Mouse (Mus musculus) naive thymus-derived CD4-positive, alpha-beta T cell, adult 2 months (primary cell): ENCODE measurements around the gene Bri3bp.
"Not testable (repeated sequence)": the region's sequence is repeated elsewhere in the genome, so short reads cannot be mapped to it uniquely, and the experiment has no call there.

Experiments used
- DNase-seq: peaks from one replicate; pipeline ENCODE4 v3.0.0-alpha.2; 2011; ENCODE audit warnings: low read depth

Bri3bp gene

GRCm38 (mm10) chr5:125441234-125442114 lies at the start of gene Bri3bp:
Gene Bri3bp, plus strand, starts transcription at chr5:125441568.
- peak; percentile 83 for DNase-seq

DNA sequence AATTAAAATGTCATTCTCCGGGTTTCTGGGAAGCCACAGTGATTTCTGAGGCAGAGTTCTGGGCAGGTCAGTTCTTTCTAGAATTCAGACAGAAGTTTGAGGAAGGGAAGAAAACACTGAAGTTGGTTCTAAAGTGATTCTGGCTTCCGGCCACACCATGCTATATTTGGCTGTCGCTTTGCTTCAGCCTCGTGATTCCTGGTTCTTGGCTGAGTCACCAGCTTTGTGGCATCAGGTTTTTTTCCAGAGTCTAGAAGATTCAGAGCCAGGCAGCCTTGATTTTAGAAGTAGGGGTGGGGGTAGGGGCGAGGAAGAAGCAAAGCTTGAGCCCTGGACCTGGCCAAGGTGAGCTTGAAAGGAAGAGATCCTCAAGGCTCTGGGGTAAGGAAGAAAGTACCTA lies 49.8 kb upstream of the Bri3bp start:
- peak; percentile 57 for DNase-seq

DNA sequence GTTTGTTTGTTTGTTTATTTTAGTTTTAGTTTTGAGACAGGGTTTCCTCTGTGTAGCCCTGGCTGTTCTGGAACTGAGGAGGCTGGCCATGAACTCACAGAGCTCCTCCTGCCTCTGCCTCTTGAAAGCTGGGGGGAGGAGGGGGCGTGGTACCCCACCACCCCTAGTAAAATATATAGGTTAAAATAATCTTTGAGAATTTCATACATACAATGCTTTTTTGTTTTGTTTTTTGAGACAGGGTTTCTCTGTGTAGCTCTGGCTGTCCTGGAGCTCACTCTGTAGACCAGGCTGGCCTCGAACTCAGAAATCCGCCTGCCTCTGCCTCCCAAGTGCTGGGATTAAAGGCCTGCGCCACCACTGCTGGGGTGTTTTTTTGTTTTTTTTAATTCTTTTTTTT lies 49.2 kb upstream of the Bri3bp start:
- DNase-seq = not testable (repeated sequence)

DNA sequence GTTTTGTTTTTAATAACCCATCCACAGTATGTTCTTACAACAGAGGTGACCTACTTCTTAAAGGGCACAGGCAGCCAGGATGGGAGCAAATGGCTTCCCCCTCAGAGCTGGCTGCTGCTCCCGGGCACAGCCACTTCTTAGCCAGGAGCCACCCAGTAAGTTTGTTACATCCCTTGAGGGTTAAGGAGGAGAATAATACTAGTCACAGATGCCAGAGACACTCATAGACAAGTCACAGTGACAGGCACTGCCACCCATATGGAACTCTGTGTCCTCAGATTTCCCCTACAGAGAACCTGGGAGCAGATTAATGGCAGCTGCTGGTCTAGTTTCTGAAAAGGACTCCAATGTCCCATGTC lies 48.8 kb upstream of the Bri3bp start:
- DNase-seq = no peak

- DNase-seq = peak; percentile 95
Observed at GRCm38 (mm10) chr5:125392977-125393621, 48.3 kb upstream of the Bri3bp start.

GRCm38 (mm10) chr5:125393622-125394603 lies 47.5 kb upstream of the Bri3bp start:
- peak; percentile 90 for DNase-seq

DNA sequence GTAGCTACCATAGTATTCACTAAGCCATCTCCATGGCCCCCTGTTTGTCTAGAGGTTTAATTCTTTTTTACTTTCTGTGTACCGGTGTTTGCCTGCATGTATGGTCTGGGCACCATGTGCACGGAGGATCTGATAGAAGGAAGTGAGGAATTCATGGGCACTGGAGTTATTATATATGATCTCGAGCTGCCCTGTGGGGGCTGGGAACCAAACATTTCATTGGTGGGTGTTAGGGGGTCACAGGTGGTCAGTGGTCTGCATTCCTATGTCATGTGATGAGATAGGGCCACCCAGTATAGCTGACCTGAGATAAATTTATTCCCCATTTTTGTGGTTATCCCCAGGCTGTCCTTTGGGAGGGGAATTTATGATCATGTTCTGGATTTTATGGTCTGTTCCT lies 46.4 kb upstream of the Bri3bp start:
- no peak for DNase-seq

DNA sequence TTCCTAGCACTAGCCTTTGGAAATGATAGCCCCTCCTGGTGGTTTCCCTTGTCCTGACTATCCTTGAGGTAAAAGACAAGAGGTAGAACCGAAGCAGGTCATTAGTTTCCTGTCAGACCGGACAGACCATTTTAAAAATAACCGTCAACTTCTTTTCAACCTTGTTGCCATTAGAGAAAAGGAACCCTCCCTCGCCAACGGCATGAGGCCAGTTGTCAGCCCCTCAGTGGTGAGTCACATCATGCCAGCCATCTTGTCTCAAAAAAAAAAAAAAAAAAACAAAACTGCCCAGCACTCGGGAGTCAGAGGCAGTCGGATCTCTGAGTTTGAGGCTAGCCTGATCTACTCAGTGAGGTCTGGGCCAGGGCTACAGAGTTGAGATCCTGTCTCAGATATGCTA lies 40.5 kb upstream of the Bri3bp start:
- DNase-seq = no peak

GRCm38 (mm10) chr5:125402476-125402875 lies 38.9 kb upstream of the Bri3bp start:
- no peak for DNase-seq

DNA sequence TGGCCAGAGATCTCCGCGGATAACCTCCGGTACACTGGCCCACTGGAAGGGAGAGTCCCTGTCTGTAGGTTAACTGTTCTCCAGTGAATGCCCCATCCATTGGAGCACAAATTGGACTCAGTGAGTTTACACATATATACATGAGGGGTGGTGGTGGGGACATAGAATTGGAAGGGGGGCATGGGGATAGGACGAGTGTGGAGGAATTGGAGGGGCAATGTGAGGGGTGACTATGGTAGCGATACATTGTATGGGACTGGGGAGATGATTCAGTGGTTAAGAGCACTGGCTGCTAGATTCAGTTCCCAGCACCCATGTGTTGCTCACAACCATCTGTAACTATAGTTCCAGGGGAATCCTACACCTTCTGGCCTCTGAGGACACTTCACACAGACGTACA lies 38.4 kb upstream of the Bri3bp start:
- no peak for DNase-seq

GRCm38 (mm10) chr5:125403481-125404465 lies 37.6 kb upstream of the Bri3bp start:
- peak; percentile 76 for DNase-seq

DNA sequence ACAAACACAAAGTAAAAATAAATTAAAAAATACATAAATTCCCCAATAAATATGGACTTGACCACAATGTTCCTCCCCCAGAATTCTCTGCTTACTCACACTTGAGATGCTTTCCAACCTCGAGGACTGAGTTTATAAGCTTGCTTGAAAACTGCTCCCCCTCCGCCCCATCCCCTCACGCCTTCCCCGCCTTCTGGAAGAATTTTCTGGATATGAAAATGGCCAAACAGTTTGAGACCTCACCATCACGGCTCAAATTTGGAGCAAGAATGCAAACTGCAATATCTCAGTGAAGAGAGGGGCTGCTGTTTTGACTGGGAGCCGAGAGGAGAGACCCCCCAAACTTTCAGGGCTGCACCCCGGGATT lies 36.8 kb upstream of the Bri3bp start:
- no peak for DNase-seq

DNA sequence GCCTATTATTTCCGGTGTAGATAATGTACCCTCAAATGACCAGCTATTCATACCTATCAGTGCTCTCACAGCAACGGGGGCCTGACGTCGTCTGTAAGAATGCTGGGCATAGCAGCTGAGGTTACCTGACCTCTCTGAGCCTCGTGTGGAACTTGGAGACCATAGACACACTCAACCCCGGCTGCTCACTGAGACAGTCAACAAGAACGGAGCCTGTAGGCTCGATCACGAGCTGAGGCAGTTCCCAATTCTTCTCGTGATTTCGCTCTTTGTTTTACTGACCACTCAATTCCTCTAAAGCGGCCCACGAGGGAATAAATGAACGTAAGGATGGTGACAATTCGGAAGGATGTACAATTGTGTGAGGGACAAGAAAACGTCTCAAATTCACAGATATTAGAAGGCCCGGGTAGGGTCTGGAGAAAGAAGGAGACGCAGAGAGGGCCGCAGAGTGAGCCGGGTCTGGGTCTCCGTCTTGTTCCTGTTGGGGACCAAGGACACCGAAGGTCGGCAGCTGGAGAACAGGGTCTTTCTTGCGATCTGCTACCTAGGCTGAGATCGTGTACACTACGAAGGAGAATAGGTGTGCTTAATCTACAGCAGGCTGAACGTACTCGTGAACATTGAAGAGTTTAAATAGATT lies 36.3 kb upstream of the Bri3bp start:
- DNase-seq = no peak

DNA sequence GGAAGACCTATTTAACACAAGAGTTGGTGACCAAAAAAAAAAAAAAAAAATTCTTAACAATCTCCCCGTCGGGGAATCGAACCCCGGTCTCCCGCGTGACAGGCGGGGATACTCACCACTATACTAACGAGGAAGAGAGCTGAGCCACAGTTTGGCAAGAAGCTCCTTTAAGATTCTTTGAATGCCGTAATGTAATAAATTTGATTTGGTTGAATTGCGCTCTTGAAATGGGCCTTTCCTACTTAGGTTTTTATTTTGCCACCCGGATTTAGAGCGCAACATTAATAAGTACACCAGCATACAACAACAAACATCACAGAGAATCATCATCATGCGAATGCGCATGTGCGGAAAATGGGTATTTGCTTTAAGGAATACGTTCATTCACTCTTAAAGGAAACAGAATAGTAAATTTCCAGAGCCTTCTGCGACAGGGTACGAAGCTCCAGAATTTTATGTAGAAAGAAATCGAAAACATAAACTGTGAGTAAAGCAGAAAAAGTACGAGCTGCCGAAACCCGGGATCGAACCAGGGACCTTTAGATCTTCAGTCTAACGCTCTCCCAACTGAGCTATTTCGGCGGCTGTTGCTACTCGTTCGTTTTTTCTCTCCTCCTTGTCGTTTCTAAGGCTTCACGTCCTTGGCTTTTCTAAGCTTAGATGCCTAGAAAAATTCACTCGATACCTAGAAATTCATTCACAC lies 35.7 kb upstream of the Bri3bp start:
- DNase-seq = peak; percentile 95

DNA sequence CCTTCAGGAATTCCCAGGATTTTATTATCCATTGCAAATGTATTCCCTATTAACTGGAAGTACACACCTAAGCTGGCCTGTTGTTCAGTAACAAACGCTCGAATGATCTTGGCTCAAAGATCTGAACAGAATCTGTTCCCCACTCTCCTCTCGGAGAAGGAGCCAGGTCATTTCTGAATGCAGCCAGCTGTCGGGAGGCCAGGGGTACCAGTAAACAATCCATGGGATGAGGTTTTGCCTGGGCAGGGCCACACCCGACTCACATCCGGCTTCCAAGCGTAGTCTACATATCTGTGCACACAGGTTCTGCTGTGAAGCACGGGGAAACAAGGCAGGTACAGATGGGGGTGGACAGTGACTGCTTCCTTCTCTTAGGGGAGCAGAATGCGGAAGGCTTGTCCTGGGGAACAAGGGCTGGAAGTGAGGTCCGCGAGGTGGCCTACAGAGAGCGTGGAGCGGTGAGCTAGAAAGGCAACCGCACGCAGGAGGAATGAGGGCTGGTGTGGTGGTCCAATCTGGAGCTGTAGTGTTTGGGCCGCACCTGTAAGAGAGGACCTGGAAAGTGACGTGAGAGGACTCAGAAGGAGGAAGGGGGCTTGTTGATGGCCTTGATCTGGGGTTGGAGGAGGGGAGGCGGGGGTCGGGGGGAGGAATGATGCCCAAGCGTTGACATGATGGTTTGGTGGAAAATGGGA lies 34.9 kb upstream of the Bri3bp start:
- peak; percentile 79 for DNase-seq

DNA sequence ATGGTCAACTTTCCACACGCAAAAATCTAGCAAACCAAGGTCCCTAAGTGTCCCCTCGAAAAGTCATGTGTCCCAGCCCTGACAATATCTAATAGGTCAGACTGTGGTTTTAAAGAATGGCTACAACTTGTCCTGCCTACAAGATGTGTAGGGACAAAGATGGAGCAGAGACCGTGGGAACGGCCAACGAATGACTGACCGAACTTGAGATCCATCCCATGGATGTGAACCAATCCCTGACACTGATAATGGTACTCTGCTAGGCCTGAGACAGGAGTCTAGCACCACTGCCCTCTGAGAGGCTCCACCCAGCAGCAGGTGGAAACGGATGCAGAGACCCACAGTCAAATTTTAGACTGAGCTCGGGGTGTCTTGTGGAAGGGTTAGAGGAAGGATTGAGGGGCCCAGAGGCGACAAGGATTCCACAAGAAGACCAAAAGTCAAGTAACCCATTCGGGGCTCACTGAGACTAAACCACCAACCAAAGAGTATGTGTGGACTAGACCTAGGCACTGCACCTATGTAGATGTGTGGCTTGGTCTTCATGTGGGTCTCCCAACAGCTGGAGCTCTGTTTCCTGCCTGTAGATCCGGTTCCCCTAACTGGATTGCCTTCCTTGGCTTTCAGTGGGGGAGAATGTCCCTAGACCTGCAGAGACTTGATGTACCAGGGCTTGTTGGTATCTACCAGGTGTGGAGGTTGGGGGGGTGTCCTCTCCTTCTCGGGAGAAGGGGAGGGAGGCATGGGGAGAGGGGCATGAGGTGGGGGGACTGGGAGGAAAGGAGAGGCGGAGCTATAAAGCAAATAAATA lies 34.1 kb upstream of the Bri3bp start:
- DNase-seq = peak; percentile 39

DNA sequence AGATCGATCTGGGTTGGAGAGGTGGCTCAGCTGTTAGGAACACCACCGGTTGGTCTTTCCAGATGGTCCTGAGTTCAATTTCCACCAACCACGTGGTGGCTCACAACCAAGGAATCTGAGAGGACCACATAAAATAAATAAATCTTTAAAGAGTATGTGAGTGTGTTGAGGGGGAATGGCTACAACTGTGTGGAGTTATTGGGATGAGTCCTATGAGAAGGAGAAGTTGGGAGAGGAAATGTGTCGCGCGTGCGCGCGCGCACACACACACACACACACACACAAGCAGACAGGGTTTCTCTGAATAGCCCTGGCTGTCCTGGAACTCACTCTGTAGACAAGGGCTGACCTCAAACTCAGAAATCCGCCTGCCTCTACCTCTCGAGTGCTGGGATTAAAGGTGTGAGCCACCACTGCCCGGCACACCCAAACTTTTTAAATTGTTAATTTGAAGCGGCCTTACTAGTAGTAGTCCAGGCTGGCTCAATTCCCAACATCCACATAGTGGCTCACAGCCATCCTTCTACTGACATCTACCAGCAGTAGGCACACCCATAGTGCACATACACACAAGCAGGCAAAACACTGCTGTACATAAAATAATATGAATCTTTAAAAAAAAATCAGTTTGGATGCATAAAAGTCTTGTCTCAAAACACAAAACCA lies 33.3 kb upstream of the Bri3bp start:
- DNase-seq = no peak

DNA sequence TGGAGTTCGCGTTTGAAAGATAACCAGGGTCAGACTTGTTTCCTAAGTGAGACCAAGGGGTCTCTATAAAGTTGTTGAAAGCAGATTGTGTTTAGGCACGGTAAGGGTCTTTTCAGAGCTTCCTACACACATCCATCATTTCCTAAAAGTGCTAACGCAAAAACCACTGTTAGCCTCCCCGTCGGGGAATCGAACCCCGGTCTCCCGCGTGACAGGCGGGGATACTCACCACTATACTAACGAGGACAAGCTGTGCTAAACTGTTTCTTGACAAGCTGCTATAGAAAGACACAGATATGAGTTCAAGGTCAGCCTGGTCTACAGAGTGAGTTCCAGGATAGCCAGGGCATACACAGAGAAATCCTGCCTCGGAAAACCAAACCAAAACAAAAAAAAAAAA lies 32.5 kb upstream of the Bri3bp start:
- DNase-seq = peak; percentile 81
